Mouse (Mus musculus): Measurements from ENCODE around the gene Rhoj.
"Not testable (repeated sequence)": the region's sequence is repeated elsewhere in the genome, so short reads cannot be mapped to it uniquely, and the experiment has no call there.

The Rhoj gene

GRCm38 (mm10) chr12:75391526-75391925, 83.4 kb downstream of the Rhoj start:
- DNase-seq (ENCODE audit: low spot score in 2 of 2), result no peak

GRCm38 (mm10) chr12:75394011-75394773, 86.1 kb downstream of the Rhoj start:
- DNase-seq (ENCODE audit: low spot score in 2 of 2), result no peak

DNA sequence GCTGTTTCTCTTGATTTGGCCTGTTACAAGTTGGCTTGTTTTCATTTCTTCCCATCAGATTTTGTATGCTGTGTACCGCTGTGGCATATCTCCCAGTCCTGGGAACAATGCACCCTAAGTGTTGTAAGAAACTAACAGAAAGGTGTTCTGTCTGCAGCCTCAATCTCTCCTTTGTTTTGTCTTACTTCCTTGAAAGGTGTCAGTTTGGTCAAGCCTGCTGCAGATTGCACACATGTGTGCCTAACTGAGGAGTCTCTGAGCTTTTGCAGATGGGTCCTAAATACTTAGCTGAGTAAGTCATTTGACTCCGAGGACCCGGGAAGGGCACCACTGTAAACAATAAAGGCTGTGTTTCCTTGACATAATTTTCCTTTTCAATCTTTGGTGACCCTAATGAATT, 88.5 kb downstream of the Rhoj start:
- no peak for DNase-seq (ENCODE audit: low spot score in 2 of 2)

DNA sequence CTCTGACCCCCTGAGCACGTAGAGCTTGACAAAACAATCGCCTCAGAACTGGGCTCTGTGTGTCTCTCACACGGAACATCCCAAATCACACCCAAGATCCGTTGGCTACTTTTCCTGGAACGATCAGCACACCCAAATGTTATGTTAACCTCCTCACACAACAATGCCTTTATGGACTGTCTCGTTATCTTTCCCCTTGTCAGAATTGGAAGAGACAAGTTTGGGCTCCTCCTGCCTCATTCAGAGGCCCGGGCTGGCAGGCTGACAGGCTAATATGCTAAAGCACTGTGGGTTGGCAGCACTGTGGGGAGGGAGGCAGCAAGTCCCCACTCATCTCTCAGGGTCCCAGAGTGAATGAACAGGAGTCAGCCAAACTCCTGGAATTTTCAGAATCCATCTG, 89.0 kb downstream of the Rhoj start:
- no peak for DNase-seq (ENCODE audit: low spot score in 2 of 2)

DNA sequence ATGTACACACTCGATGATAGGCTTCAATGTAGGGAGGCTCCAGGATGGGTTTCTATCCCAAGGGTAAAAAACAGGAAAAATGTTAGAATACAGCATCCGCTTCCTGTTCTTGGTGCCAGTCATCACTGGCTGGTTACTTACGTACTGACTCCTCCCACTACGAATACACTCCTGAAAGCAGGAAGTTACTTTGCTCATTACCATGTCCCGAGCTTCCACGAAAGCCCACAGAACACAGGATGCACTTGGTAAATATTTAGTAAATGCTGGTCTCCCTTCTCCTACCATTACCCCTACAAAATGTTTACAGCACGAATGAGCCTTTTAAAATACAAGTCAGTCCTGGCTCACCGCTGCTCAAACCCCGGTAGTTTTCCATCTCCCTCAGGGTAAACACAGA, 104.8 kb downstream of the Rhoj start:
- DNase-seq (ENCODE audit: low spot score in 2 of 2), result no peak

- DNase-seq (ENCODE audit: low spot score in 2 of 2), result no peak
Observed at GRCm38 (mm10) chr12:75414991-75415390, 106.9 kb downstream of the Rhoj start.

- no peak for DNase-seq (ENCODE audit: low spot score in 2 of 2)
Observed at GRCm38 (mm10) chr12:75416681-75417080, 108.6 kb downstream of the Rhoj start, which contains the start of gene Gphb5. Gene Gphb5, minus strand, starts transcription at chr12:75416781.

- DNase-seq (ENCODE audit: low spot score in 2 of 2), result no peak
Observed at GRCm38 (mm10) chr12:75424359-75424758, 116.2 kb downstream of the Rhoj start.

DNA sequence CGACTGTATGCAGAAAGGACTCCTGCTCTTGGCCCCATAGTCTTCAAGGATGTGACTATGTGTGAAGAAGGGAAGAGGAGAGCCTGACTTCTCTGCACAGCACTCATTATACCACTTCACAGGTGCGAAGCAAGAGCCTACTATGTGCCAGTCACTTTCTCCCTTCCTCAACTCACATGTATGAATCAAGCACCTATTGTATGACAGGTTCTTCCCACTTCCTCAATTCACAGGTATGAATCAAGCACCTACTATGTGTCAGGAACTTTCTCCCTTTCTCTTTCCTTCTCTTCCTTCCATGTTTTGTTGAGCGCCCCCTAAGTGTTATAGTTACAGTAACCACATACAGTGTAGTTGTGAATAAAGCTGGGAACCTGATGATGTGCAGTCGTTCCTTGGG, 116.7 kb downstream of the Rhoj start:
- DNase-seq (ENCODE audit: low spot score in 2 of 2), result no peak

- DNase-seq (ENCODE audit: low spot score in 2 of 2), result no peak
Observed at GRCm38 (mm10) chr12:75425882-75426281, 117.8 kb downstream of the Rhoj start.

- DNase-seq (ENCODE audit: low spot score in 2 of 2), result no peak
Observed at GRCm38 (mm10) chr12:75428719-75429118, 120.6 kb downstream of the Rhoj start.

- no peak for DNase-seq (ENCODE audit: low spot score in 2 of 2)
Observed at GRCm38 (mm10) chr12:75429685-75430396, 121.7 kb downstream of the Rhoj start.

DNA sequence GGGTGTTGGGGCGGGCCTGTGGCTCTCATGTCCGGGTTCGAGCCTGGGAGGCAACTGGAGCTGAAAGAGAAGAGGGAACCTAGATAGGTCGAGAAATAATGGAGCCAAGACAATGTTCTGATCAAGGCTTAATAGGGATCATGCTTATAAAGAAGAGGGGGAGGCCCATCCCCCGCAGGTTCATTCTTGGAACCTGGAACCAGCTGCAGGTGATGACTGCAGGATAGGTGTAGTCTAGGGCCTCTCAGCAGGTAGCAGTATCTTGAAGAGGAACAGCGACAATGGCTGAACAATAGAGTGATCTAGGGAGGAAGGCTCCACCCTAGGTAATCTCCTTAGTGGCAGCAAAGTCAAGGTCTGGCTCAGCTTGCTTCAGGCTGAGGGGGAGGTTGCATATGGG, 124.3 kb downstream of the Rhoj start:
- not testable (repeated sequence) for DNase-seq (ENCODE audit: low spot score in 2 of 2)

DNA sequence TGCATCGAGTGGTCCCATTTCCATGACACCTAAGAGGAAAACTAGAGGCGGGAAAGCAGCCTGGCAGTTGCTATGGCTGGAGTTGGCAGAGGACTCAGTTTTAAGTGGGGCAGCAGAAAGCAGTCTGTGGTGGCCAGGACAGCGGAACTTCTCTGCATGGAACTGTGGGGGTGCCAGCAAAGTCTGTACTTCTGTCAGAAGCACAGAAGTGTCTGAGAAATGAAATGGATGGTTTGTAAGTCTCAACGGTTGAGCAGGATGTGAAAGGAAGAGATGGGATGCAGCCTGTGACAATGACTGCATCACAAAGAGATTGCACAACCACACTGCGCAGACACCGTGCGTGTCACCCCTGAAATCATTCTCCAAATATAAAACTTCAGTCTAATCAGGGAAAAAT, 138.1 kb downstream of the Rhoj start:
- DNase-seq (ENCODE audit: low spot score in 2 of 2), result no peak

DNA sequence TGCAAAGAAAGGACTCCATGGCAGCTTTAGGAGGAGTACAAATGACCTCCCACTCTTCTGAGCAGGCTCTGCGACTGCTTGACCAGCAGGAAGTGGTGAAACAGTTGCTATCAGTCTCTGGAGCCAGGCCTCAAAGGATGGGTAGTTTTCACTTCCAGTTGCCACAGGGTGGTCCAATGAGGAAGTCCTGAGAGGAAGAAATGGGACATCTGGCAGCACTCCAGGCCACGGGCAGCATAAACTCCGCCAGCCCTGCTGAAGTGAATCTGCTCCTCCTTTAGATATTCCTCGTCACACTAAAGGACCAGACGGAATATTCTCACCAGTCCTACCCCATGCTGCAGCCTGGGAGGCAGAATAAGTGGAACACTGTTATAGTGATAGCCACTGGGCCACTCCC, 140.8 kb downstream of the Rhoj start:
- no peak for DNase-seq (ENCODE audit: low spot score in 2 of 2)

DNA sequence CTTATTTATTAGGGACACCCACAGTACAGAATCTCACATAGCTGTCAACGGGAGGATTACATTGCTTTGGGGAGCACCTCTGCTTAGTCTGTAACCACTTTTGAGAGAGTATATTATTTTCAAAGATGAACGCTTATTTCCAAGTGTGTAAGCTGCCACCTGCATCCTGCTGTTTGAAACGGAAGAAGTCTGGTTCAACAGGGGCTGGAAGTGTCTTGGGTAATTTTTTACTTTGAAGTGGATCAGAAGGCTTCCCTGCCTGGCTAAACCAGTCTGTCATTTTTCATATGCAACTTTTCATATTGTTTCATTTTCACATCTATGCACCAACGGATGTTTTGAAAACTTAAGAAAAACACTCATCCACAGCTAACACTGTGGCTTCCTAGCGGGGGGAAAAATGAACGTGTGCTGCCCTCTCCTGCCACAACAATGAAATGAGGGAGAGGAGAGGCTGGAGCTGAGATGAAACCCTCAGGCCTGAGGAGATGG, 141.4 kb downstream of the Rhoj start:
- no peak for DNase-seq (ENCODE audit: low spot score in 2 of 2)

DNA sequence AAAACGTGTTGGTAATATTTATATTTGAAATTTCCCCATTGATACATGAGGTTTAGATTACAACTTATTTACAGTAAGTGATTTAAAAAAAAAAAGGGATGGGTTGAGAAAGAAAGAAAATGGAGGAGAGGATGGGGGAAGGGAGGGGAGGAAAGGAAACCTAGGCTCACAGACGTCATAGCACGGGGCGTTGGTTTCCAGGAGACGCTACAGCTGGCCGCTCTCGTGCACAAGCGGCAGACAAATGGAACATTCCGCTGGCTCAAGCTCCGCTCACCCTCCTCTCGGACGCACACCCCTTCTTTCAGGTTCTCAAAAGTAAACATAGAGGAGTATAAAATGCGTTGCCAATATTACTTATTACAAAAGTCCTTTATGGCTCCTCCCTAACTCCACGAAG, 141.9 kb downstream of the Rhoj start:
- DNase-seq (ENCODE audit: low spot score in 2 of 2), result no peak

- no peak for DNase-seq (ENCODE audit: low spot score in 2 of 2)
Observed at GRCm38 (mm10) chr12:75450592-75450991, 142.5 kb downstream of the Rhoj start.

Data from cerebellum, postnatal 4 days (tissue).